Mouse (Mus musculus): ENCODE results near the gene Sgms1. TPM values are rescaled to one million over a fixed set of nuclear protein-coding genes. Genes with fewer than 3 reads are reported as not detected.
"Not testable (repeated sequence)": the region's sequence is repeated elsewhere in the genome, so short reads cannot be mapped to it uniquely, and the experiment has no call there.

The Sgms1 gene
- total RNA-seq, 2 experiments from 2014 or later = 53.8 to 62.8 TPM

DNA sequence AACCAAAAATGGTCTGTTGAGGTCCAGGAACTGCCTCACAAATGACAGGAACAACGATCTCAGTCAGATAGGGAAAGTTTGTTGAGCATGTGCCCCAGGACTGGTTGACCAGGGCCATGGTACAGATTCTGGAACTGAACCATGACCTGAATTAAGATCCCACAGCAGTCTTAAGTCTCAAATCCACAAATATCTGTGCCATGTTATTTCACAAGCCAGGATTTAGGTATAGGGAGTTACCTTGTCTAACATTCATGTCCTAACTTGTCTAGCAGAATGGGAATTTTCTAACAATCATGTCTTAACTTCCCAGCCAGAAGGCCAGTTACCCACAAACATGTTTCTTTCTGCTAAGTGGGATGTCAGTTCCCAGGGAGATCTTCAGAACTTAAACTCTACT lies 300.9 kb downstream of the Sgms1 start:
- Histone ChIP-seq H3K27ac (no peak overlapping the region), H3K4me3 (no peak overlapping the region)
- no peak for DNase-seq
- intact Hi-C loops (cut with DNase I) = no loop called here
- no peak for TF ChIP-seq CTCF (IDR thresholded peaks at IDR 0.05)

DNA sequence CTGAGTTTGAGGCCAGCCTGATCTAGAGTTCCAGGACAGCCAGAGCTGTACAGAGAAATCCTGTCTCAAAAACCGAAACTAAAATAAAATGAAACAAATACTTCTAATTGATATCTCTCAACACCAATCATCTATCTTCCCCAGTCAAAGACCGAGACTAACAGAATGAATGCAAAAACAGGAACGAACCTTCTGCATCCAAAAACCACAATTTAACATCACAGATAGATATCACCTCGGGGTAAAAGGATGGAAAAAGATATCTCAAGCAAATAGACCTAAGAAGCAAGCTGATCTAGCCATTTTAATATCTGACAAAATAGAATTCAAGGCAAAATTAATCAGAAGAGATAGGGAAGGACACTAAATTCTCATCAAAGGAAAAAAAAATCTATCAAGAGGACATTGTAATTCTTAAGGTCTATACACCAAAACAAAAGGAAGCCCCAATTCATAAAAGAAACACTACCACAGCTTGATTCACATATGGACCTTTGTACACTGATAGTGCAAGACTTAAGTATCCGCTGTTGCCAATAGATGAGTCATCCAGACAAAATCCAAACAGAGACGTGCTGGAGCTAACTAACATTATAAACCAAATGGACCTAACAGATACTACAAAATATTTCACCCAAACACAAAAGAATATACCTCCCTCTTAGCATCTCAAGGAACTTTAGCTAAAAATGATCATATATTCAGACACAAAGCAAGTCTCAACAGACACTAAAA lies 301.6 kb downstream of the Sgms1 start:
- intact Hi-C loops (cut with DNase I) = no loop called here
- no peak for TF ChIP-seq CTCF (IDR thresholded peaks at IDR 0.05)
- Histone ChIP-seq H3K4me3 (no peak overlapping the region), H3K27ac (no peak overlapping the region)
- DNase-seq = no peak

DNA sequence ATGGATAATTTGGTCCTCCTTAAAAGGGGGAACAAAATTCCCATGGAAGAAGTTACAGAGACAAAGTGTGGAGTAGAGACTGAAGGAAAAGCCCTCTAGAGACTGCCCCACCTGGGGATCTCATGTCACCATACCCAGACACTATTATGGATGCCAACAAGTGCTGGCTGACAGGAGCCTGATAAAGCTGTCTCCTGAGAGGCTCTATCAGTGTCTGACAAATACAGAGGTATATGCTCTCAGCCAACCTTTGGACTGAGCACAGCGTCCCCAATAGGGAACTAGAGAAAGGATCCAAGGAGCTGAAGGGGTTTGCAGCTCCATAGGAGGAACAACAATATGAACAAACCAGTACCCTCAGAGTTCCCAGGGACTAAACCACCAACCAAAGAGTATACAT lies 304.7 kb downstream of the Sgms1 start:
- intact Hi-C loops (cut with DNase I); H3K4me3 ChIP-seq; DNase-seq; H3K27ac ChIP-seq: not testable (repeated sequence)

Other genes starting within 250 kb of the Sgms1 start
- gene Rpl9-ps6, start 76.9 kb upstream of the Sgms1 start, total RNA-seq (2021) = 10 to 100 TPM; 27.1 to 36.4 TPM
- 10 to 100 TPM; 14.4 to 14.6 TPM for gene Minpp1, start 96.1 kb upstream of the Sgms1 start, total RNA-seq (2021)
- gene Papss2, start 206.1 kb upstream of the Sgms1 start, total RNA-seq (2021) = 1 to 10 TPM; 4.8 to 5.1 TPM